Mouse (Mus musculus): ENCODE data around the gene 2210408I21Rik.

DNA sequence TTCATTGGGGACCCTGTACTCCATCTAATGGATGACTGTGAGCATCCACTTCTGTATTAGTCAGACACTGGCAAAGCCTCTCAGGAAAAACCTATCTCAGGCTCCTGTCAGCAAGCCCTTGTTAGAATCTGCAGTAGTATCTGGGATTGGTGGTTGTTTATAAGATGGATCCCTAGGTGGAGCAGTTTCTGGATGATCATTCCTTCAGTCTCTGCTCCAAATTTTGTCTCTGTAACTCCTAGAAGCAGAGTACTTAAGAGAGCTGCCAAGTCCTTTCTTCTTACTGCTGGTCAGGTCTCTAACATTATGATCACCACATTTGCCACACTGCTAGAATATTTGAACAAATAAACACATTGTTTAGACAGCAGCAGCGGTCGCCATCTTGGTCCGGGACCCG is 402.1 kb downstream of the 2210408I21Rik start:
- TF ChIP-seq CTCF (IDR thresholded peaks at IDR 0.05; ENCODE audit: low read depth) (no peak), EP300 (IDR thresholded peaks at IDR 0.05; ENCODE audit: low read depth) (no peak)
